Mouse (Mus musculus): ENCODE results near the gene Rcc1l.

DNA sequence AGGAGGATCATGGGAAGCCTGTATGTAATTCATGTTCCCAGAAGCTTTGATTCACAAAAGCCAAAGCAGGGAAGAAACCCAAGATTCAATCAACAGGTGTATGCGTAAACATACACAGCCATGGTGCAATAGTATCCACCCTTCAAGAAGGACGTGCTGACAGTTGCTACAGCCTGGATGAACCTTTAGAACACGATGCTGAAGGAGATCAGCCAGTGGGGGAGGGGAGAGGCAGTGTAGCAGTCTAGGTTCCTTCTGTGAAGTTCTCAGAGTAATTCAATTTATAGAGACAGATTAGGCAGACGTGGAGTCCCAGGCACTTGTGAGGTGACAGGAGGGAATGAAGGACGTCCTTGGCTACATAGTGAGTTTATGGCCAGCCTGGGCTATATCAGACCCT is 61.6 kb downstream of the Rcc1l start:
- TF ChIP-seq EP300 (IDR thresholded peaks at IDR 0.05; ENCODE audit: insufficient read depth, low read depth, low read length), result no peak
- TF ChIP-seq CTCF (IDR thresholded peaks at IDR 0.05), result no peak
- TF ChIP-seq POLR2A (IDR thresholded peaks at IDR 0.05; ENCODE audit: insufficient read depth, low read depth, low read length), result no peak

Data from heart, adult 2 months (tissue).